Mouse (Mus musculus) small intestine, adult 2 months (tissue): ENCODE measurements around the gene Arrdc5.

Experiments used
- CTCF ChIP-seq: fragments of 200-500 bp; IDR thresholded peaks from 2 replicates; pipeline ENCODE4 v1.5.1; 2012; ENCODE audit warnings: low read depth, mild to moderate bottlenecking, control low read depth, inconsistent platforms, low read length, moderate library complexity, mixed read lengths; ENCODE audit not compliant: insufficient replicate concordance, insufficient read length; ENCODE audit errors: extremely low read depth
- POLR2A ChIP-seq: fragments of 200-500 bp; IDR thresholded peaks from 2 replicates; pipeline ENCODE4 v1.6.1; 2012; ENCODE audit warnings: low read depth, mild to moderate bottlenecking, control low read depth, inconsistent platforms, low read length, moderate library complexity

DNA sequence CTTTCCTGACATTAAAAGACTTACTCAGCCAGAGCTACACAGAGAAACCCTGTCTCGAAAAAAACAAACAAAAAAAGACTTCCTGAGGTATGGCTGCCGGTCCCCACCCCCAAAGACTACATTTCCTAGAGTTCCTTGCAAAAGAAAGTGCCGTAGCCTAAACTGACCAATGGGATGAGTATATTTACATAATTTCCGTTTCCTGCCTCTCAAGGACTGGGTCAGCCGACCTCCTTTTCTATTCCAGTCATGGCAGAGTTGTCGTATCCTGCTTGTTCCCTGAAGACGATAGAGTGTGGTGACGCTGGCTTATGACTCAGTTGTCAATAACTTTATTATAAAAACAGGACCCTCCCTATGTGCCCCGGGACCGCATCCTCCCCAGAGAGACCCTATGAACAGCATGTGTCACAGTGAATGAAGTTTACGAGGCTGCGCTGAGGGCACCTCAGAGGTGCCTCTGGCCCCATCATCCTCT, 30.9 kb downstream of the Arrdc5 start:
- TF ChIP-seq POLR2A (no peak; the same call in 1 of the 2 replicates), CTCF (no peak)
